Mouse (Mus musculus) liver, embryonic 14.5 days (tissue): ENCODE results near the gene Olfr56. TPM values are rescaled to one million over a fixed set of nuclear protein-coding genes. Genes with fewer than 3 reads are reported as not detected.
"Not testable (repeated sequence)": the region's sequence is repeated elsewhere in the genome, so short reads cannot be mapped to it uniquely, and the experiment has no call there.

Experiments
- ATAC-seq: fragments of 200-750 bp; cut with Nextera tagmentation; 2 replicates; pipeline ENCODE4 v1.8.0; 2017; ENCODE audit warnings: moderate number of reproducible peaks, mild to moderate bottlenecking, moderate library complexity; ENCODE audit not compliant: insufficient read depth
- DNase-seq, 3 experiments: peaks; one replicate each; pipeline ENCODE4 v3.0.0-alpha.2; 2012 to 2013; ENCODE audit warnings: low read depth in 3 of 3, low spot score in 3 of 3
- H3K27ac ChIP-seq: fragments of 300-500 bp; sonication (generic); 2 replicates; pipeline ENCODE4 v1.5.1; 2014; ENCODE audit warnings: moderate library complexity, mild to moderate bottlenecking, control low read depth, inconsistent platforms
- H3K27me3 ChIP-seq: fragments of 300-500 bp; sonication (generic); 2 replicates; pipeline ENCODE4 v1.6.1; 2014; ENCODE audit warnings: mild to moderate bottlenecking, low read length, moderate library complexity; ENCODE audit not compliant: control insufficient read depth, insufficient read depth
- H3K36me3 ChIP-seq: fragments of 300-500 bp; sonication (generic); replicated peaks from 2 replicates; pipeline ENCODE4 v1.6.1; 2014; ENCODE audit warnings: low read depth; ENCODE audit not compliant: control insufficient read depth, insufficient read depth
- H3K4me1 ChIP-seq, 2 experiments: fragments of 200-500 bp in 1 of 2; fragments of 300-500 bp in 1 of 2; sonication (generic) in 1 of 2; replicated peaks; 2 replicates each; pipeline ENCODE4 v1.6.1; 2012 to 2014; ENCODE audit warnings: antibody characterized with exemption in 1 of 2, inconsistent platforms in 1 of 2, low read length in 1 of 2; ENCODE audit not compliant: control insufficient read depth in 2 of 2, insufficient read depth in 2 of 2
- H3K4me2 ChIP-seq: fragments of 300-500 bp; sonication (generic); 2 replicates; pipeline ENCODE4 v1.6.1; 2014; ENCODE audit warnings: low read depth, mild to moderate bottlenecking, control low read depth, moderate library complexity
- H3K4me3 ChIP-seq, 2 experiments: fragments of 200-500 bp in 1 of 2; fragments of 300-500 bp in 1 of 2; sonication (generic) in 1 of 2; 2 replicates each; pipeline ENCODE4 v1.5.1; 2012 to 2014; ENCODE audit warnings: low read depth in 2 of 2, low read length in 2 of 2, mild to moderate bottlenecking in 2 of 2, control low read depth in 1 of 2, inconsistent platforms in 1 of 2, moderate library complexity in 1 of 2; ENCODE audit not compliant: insufficient read depth in 1 of 2
- H3K9ac ChIP-seq: fragments of 300-500 bp; sonication (generic); replicated peaks from 2 replicates; pipeline ENCODE4 v1.6.1; 2014; ENCODE audit warnings: mild to moderate bottlenecking, control low read depth, moderate library complexity
- H3K9me3 ChIP-seq: fragments of 300-500 bp; sonication (generic); 2 replicates; pipeline ENCODE4 v1.6.1; 2016; ENCODE audit warnings: low read length, mixed read lengths; ENCODE audit not compliant: control insufficient read depth
- CTCF ChIP-seq: IDR thresholded peaks from 2 replicates; pipeline ENCODE4 v1.5.1; 2016; ENCODE audit warnings: antibody characterized with exemption, low read depth, control low read depth
- EP300 ChIP-seq: IDR thresholded peaks from 2 replicates; pipeline ENCODE4 v1.6.1; 2016; ENCODE audit warnings: antibody characterized with exemption, low read depth
- whole genome bisulfite sequencing: fragments of 180-500 bp; shearing (Covaris S2); extraction: QIAGEN DNeasy Blood & Tissue Kit; methylation state at CpG from one replicate; pipeline ENCODE4 v1.1.7; 2014; ENCODE audit not compliant: insufficient replicate concordance; 5-methylcytosine and 5-hydroxymethylcytosine counted together
- polyA plus RNA-seq, 2 experiments: library from polyadenylated mRNA; depleted of rRNA in 1 of 2; stranded (reverse) in 1 of 2; unstranded in 1 of 2; fragments of >200 nt; fragmentation: Nextera tagmentation in 1 of 2; extraction: Ambion mirVana in 1 of 2; gene quantifications; 2 replicates each; pipeline versions ENCODE4 v1.2.1 to v1.2.3; 2012 to 2014

Olfr56 gene
- polyA plus RNA-seq, 2 experiments = 0.10 TPM; not detected in 1

DNA sequence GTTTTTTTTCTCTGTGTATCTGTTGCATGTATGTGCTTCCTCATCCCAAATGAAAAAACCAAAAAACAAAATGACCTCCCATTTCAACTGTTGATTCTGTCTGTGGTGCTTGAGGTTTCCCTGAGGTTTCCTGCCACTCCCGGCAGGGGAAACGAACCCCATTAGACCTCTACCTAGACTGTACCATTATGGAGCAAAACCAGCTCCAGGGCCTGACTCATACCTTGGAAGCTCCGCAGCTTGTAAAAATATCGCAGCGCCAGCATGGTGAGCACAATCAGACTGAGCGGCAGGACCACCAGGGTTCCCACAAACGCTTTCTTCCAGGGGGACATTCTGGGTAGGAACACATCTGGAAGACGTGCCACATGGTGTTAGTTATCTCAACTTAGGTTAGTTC is 196.7 kb downstream of the Olfr56 start:
- Histone ChIP-seq H3K36me3 (no peaks in the 10 kb centered on the region), H3K4me3 (no peak overlapping the region), H3K27ac (no peak overlapping the region), H3K4me1 (peaks cover 0 to 5% of the 10 kb centered on the region in 2 experiments; a peak in 1 of 4 replicates), H3K4me2 (no peak overlapping the region), H3K9me3 (no peaks in the 10 kb centered on the region), H3K27me3 (no peaks in the 10 kb centered on the region), H3K9ac (no peak overlapping the region)
- ATAC-seq = no peak
- TF ChIP-seq CTCF (no peak), EP300 (no peak)
- 13% methylated on average over 8 of the region's 8 CpGs for WGBS
- DNase-seq = no peak

DNA sequence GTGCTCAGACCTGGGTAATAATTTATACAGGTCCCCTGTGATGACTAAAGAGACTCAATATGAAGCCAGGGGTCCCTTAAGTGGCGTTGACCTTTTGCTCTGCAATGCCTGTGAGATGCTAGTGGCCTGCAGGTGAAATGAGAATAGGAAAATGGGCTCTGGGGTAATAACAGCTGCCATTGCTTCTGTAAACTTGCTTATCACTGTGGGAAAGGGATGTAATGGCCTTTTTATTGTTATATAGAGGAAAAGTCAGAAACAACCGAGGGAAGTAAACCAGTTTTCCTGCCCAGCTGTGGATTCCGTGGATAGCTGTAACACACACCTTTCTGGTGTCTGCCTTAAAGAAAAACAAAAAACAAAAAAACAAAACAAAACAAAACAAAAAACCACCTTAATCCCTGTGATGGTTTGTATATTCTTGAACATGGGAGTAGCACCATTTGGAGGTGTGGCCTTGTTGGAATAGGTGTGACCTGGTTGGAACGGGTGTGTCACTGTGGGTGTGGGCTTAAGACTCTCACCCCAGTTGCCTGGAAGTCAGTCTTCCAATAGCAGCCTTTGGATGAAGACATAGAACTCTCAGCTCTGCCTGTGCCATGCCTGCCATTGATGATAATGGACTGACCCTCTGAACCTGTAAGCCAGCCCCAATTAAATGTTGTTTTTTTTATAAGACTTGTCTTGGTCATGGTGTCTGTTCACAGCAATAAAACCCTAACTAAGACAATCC is 197.5 kb downstream of the Olfr56 start:
- not testable (repeated sequence) for H3K27ac ChIP-seq, H3K4me2 ChIP-seq, H3K9me3 ChIP-seq, DNase-seq, H3K36me3 ChIP-seq, H3K4me1 ChIP-seq, H3K4me3 ChIP-seq, ATAC-seq, H3K9ac ChIP-seq, H3K27me3 ChIP-seq
- WGBS = 51% methylated on average over 4 of the region's 4 CpGs

DNA sequence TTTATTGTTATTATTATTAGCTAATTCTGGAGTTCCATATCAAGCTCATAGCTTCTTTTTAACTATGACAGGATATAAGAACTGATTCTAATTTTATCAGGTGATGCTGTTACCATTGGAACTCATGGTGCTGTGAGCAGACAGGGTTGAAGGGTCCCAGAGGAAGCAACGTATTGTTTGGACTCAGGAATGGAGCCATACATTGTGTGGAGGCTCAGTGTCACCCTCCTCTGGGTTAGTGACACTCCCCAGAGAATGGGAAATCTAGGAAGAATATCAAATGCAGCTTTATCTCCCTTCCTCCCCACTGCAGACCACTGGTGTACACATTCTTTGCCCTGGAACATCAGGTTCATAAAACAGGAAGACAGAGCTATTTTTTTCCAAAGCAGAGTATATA is 204.5 kb downstream of the Olfr56 start:
- Histone ChIP-seq H3K4me1 (no peaks in the 10 kb centered on the region), H3K4me3 (no peak overlapping the region), H3K4me2 (no peak overlapping the region), H3K27ac (no peak overlapping the region), H3K9ac (no peak overlapping the region), H3K27me3 (no peaks in the 10 kb centered on the region), H3K36me3 (no peaks in the 10 kb centered on the region), H3K9me3 (no peaks in the 10 kb centered on the region)
- WGBS = 52% methylated on average over 1 of the region's 1 CpGs
- no peak for TF ChIP-seq EP300
- no peak for TF ChIP-seq CTCF
- no peak for DNase-seq
- no peak for ATAC-seq

Other genes with a start within 250 kb of the Olfr56 start
- gene Rack1, start 178.6 kb upstream of the Olfr56 start, polyA plus RNA-seq (2012; rRNA removed) = 1,100 and 1,184 TPM in 2 replicates
- gene Rack1, start 178.6 kb upstream of the Olfr56 start, polyA plus RNA-seq (2014; fragmentation: Nextera tagmentation; extraction: Ambion mirVana) = 669 and 674 TPM in 2 replicates
- 8.2 and 9.2 TPM in 2 replicates for gene Trim41, start 161.5 kb upstream of the Olfr56 start, polyA plus RNA-seq (2012; rRNA removed)
- 1.0 and 1.3 TPM in 2 replicates for gene Trim41, start 161.5 kb upstream of the Olfr56 start, polyA plus RNA-seq (2014; fragmentation: Nextera tagmentation; extraction: Ambion mirVana)
- gene Trim7, start 152.7 kb upstream of the Olfr56 start, polyA plus RNA-seq (2012; rRNA removed) = 0.09 and 0.23 TPM in 2 replicates
- gene Trim7, start 152.7 kb upstream of the Olfr56 start, polyA plus RNA-seq (2014; fragmentation: Nextera tagmentation; extraction: Ambion mirVana) = 0.04 and 0.13 TPM in 2 replicates
- gene Gm12184, start 152.2 kb upstream of the Olfr56 start, polyA plus RNA-seq (2012; rRNA removed) = 9.6 and 12.4 TPM in 2 replicates
- gene Gm12184, start 152.2 kb upstream of the Olfr56 start, polyA plus RNA-seq (2014; fragmentation: Nextera tagmentation; extraction: Ambion mirVana) = 1.6 and 2.8 TPM in 2 replicates
- 7.6 and 10.4 TPM in 2 replicates for gene Irgm1, start 107.2 kb upstream of the Olfr56 start, polyA plus RNA-seq (2012; rRNA removed)
- gene Irgm1, start 107.2 kb upstream of the Olfr56 start, polyA plus RNA-seq (2014; fragmentation: Nextera tagmentation; extraction: Ambion mirVana) = 15.1 and 16.6 TPM in 2 replicates
- 0.10 and 0.16 TPM in 2 replicates for gene Gm5431, start 76.7 kb upstream of the Olfr56 start, polyA plus RNA-seq (2012; rRNA removed)
- 0.29 and 0.34 TPM in 2 replicates for gene Gm5431, start 76.7 kb upstream of the Olfr56 start, polyA plus RNA-seq (2014; fragmentation: Nextera tagmentation; extraction: Ambion mirVana)
- gene Psme2b, start 32.7 kb upstream of the Olfr56 start, polyA plus RNA-seq (2012; rRNA removed) = 0.71 and 1.3 TPM in 2 replicates
- gene Psme2b, start 32.7 kb upstream of the Olfr56 start, polyA plus RNA-seq (2014; fragmentation: Nextera tagmentation; extraction: Ambion mirVana) = 2.8 and 3.1 TPM in 2 replicates
- 0.22 and 0.24 TPM in 2 replicates for gene 9930111J21Rik1, start 509 bp downstream of the Olfr56 start, polyA plus RNA-seq (2012; rRNA removed)
- gene 9930111J21Rik1, start 509 bp downstream of the Olfr56 start, polyA plus RNA-seq (2014; fragmentation: Nextera tagmentation; extraction: Ambion mirVana) = 0.61 and 0.64 TPM in 2 replicates
- 0.01 and 0.02 TPM in 2 replicates for gene Gm12185, start 13.3 kb downstream of the Olfr56 start, polyA plus RNA-seq (2012; rRNA removed)
- not detected in 2 replicates for gene Gm12185, start 13.3 kb downstream of the Olfr56 start, polyA plus RNA-seq (2014; fragmentation: Nextera tagmentation; extraction: Ambion mirVana)
- gene Tgtp1, start 15.3 kb downstream of the Olfr56 start, polyA plus RNA-seq (2012; rRNA removed) = 0.22 and 0.29 TPM in 2 replicates
- gene Tgtp1, start 15.3 kb downstream of the Olfr56 start, polyA plus RNA-seq (2014; fragmentation: Nextera tagmentation; extraction: Ambion mirVana) = 0.43 and 1.7 TPM in 2 replicates
- 0.34 and 0.56 TPM in 2 replicates for gene 9930111J21Rik2, start 72.4 kb downstream of the Olfr56 start, polyA plus RNA-seq (2012; rRNA removed)
- gene 9930111J21Rik2, start 72.4 kb downstream of the Olfr56 start, polyA plus RNA-seq (2014; fragmentation: Nextera tagmentation; extraction: Ambion mirVana) = 0.51 and 0.57 TPM in 2 replicates
- 0.06 and 0.27 TPM in 2 replicates for gene Tgtp2, start 85.3 kb downstream of the Olfr56 start, polyA plus RNA-seq (2012; rRNA removed)
- 0.35 and 0.51 TPM in 2 replicates for gene Tgtp2, start 85.3 kb downstream of the Olfr56 start, polyA plus RNA-seq (2014; fragmentation: Nextera tagmentation; extraction: Ambion mirVana)
- 2.4 and 3.2 TPM in 2 replicates for gene Ifi47, start 97.7 kb downstream of the Olfr56 start, polyA plus RNA-seq (2012; rRNA removed)
- gene Ifi47, start 97.7 kb downstream of the Olfr56 start, polyA plus RNA-seq (2014; fragmentation: Nextera tagmentation; extraction: Ambion mirVana) = 6.2 and 7.6 TPM in 2 replicates
- not detected in 2 replicates for gene Olfr1396, start 136.0 kb downstream of the Olfr56 start, polyA plus RNA-seq (2012; rRNA removed)
- not detected in 2 replicates for gene Olfr1396, start 136.0 kb downstream of the Olfr56 start, polyA plus RNA-seq (2014; fragmentation: Nextera tagmentation; extraction: Ambion mirVana)
- gene Olfr1395, start 163.4 kb downstream of the Olfr56 start, polyA plus RNA-seq (2012; rRNA removed) = not detected in 2 replicates
- not detected in 2 replicates for gene Olfr1395, start 163.4 kb downstream of the Olfr56 start, polyA plus RNA-seq (2014; fragmentation: Nextera tagmentation; extraction: Ambion mirVana)
- not detected in 2 replicates for gene Olfr1394, start 175.5 kb downstream of the Olfr56 start, polyA plus RNA-seq (2012; rRNA removed)
- gene Olfr1394, start 175.5 kb downstream of the Olfr56 start, polyA plus RNA-seq (2014; fragmentation: Nextera tagmentation; extraction: Ambion mirVana) = not detected in 2 replicates
- 0.78 and 1.2 TPM in 2 replicates for gene Btnl9, start 208.3 kb downstream of the Olfr56 start, polyA plus RNA-seq (2012; rRNA removed)
- gene Btnl9, start 208.3 kb downstream of the Olfr56 start, polyA plus RNA-seq (2014; fragmentation: Nextera tagmentation; extraction: Ambion mirVana) = 0.34 and 0.57 TPM in 2 replicates
- gene Zfp62, start 224.4 kb downstream of the Olfr56 start, polyA plus RNA-seq (2012; rRNA removed) = 3.1 and 5.2 TPM in 2 replicates
- 10.6 and 11.4 TPM in 2 replicates for gene Zfp62, start 224.4 kb downstream of the Olfr56 start, polyA plus RNA-seq (2014; fragmentation: Nextera tagmentation; extraction: Ambion mirVana)